Mouse (Mus musculus) liver, postnatal 0 days (tissue): ENCODE data around the gene Pcbp3. TPM values are rescaled to one million over a fixed set of nuclear protein-coding genes. Genes with fewer than 3 reads are reported as not detected.

ENCODE experiments used
- ATAC-seq: fragments of 200-750 bp; cut with Nextera tagmentation; 2 replicates; pipeline ENCODE4 v1.8.0; 2017; ENCODE audit warnings: mild to moderate bottlenecking, moderate library complexity
- DNase-seq: peaks from one replicate; pipeline ENCODE4 v3.0.0-alpha.2; 2016
- H3K27ac ChIP-seq: fragments of 300-500 bp; sonication (generic); 2 replicates; pipeline ENCODE4 v1.5.1; 2014; ENCODE audit warnings: antibody characterized with exemption, moderate library complexity, mild to moderate bottlenecking, low read depth
- H3K27me3 ChIP-seq: fragments of 300-500 bp; sonication (generic); 2 replicates; pipeline ENCODE4 v1.6.1; 2014; ENCODE audit warnings: low read length, control low read depth, mixed read lengths; ENCODE audit not compliant: insufficient read depth
- H3K36me3 ChIP-seq: fragments of 300-500 bp; sonication (generic); replicated peaks from 2 replicates; pipeline ENCODE4 v1.6.1; 2014; ENCODE audit warnings: mild to moderate bottlenecking, control low read depth, low read length, moderate library complexity, mixed read lengths; ENCODE audit not compliant: insufficient read depth
- H3K4me1 ChIP-seq: fragments of 300-500 bp; sonication (generic); 2 replicates; pipeline ENCODE4 v1.6.1; 2014; ENCODE audit warnings: antibody characterized with exemption, mild to moderate bottlenecking, control low read depth; ENCODE audit not compliant: insufficient read depth
- H3K4me2 ChIP-seq: fragments of 300-500 bp; sonication (generic); 2 replicates; pipeline ENCODE4 v1.6.1; 2014; ENCODE audit warnings: low read depth, mild to moderate bottlenecking, low read length, moderate library complexity, mixed read lengths
- H3K4me3 ChIP-seq: fragments of 300-500 bp; sonication (generic); 2 replicates; pipeline ENCODE4 v1.5.1; 2014; ENCODE audit warnings: low read depth, low read length
- H3K9ac ChIP-seq: fragments of 300-500 bp; sonication (generic); replicated peaks from 2 replicates; pipeline ENCODE4 v1.6.1; 2014; ENCODE audit warnings: mild to moderate bottlenecking, moderate library complexity
- H3K9me3 ChIP-seq: fragments of 300-500 bp; sonication (generic); 2 replicates; pipeline ENCODE4 v1.6.1; 2016; ENCODE audit warnings: mild to moderate bottlenecking, control low read depth, low read length, mixed read lengths
- CTCF ChIP-seq: sonication (generic); IDR thresholded peaks from 2 replicates; pipeline ENCODE4 v1.5.1; 2016; ENCODE audit warnings: antibody characterized with exemption, low read depth
- EP300 ChIP-seq: IDR thresholded peaks from 2 replicates; pipeline ENCODE4 v1.6.1; 2016; ENCODE audit warnings: antibody characterized with exemption, low read depth, mild to moderate bottlenecking
- WGBS: fragments of 180-500 bp; shearing (Covaris S2); extraction: QIAGEN DNeasy Blood & Tissue Kit; methylation state at CpG from one replicate; pipeline ENCODE4 v1.1.7; 2014; ENCODE audit not compliant: insufficient replicate concordance; 5-methylcytosine and 5-hydroxymethylcytosine counted together
- polyA plus RNA-seq: library from polyadenylated mRNA; unstranded; fragments of >200 nt; fragmentation: Nextera tagmentation; extraction: Ambion mirVana; gene quantifications from 2 replicates; pipeline ENCODE4 v1.2.1, GENCODE M21; 2015

Gene Pcbp3
- polyA plus RNA-seq, 1 experiment from 2014 or later: 2.9 TPM

DNA sequence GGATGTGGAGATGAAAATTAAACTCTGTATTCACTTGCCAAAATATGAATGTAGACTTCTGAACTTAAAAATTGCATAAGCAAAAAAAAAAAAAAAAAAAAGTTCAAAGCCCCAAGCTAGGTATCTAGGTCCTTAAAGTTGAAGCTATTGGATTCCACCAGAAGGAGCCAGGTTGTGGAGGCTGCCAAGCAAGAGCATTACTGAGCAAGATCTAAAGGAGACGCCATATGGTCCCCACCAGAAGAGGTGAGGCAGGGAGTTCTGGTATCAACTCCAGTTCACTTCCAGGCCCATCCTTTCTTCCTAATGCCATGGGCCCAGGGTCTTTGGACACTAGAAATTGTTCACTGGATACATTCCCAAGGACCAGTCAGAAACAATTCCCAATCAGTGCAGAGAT, 144.8 kb downstream of the Pcbp3 start:
- H3K4me2 ChIP-seq: no peak overlapping the region
- no peak for ATAC-seq
- H3K36me3 ChIP-seq: no peaks in the 10 kb centered on the region
- no peaks in the 10 kb centered on the region for H3K9me3 ChIP-seq
- WGBS: 76% methylated on average over 1 of the region's 1 CpGs
- no peaks in the 10 kb centered on the region for H3K27me3 ChIP-seq
- no peak overlapping the region for H3K4me3 ChIP-seq
- TF ChIP-seq CTCF: no peak
- TF ChIP-seq EP300: no peak
- no peak overlapping the region for H3K27ac ChIP-seq
- DNase-seq: no peak
- no peak overlapping the region for H3K9ac ChIP-seq
- H3K4me1 ChIP-seq: no peaks in the 10 kb centered on the region

DNA sequence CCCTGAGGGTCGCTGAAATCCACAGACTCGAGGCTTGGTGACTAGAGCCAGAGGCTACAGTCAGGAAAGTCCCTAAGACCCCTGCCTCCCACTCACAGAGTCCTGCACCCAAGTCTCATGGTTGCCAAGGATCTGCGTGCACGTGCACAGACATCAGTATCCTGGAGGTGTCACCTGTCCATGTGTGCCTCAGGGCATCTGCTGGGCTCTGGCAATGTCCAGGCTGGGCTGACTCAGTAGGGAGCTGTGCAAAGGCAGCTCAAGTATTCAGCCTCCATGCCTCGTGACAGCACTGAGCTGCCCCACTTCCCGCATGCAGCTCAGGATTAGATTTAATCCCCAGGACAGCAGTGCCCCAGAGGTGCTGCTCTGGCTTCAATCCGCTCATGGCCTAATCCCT, 145.3 kb downstream of the Pcbp3 start:
- no peak overlapping the region for H3K9ac ChIP-seq
- WGBS: 65% methylated on average over 7 of the region's 7 CpGs
- H3K27ac ChIP-seq: no peak overlapping the region
- H3K4me1 ChIP-seq: no peaks in the 10 kb centered on the region
- ATAC-seq (no peak), DNase-seq (no peak)
- no peaks in the 10 kb centered on the region for H3K27me3 ChIP-seq
- H3K9me3 ChIP-seq: no peaks in the 10 kb centered on the region
- no peak for TF ChIP-seq EP300
- TF ChIP-seq CTCF: no peak
- H3K4me2 ChIP-seq: no peak overlapping the region
- no peak overlapping the region for H3K4me3 ChIP-seq
- H3K36me3 ChIP-seq: no peaks in the 10 kb centered on the region

DNA sequence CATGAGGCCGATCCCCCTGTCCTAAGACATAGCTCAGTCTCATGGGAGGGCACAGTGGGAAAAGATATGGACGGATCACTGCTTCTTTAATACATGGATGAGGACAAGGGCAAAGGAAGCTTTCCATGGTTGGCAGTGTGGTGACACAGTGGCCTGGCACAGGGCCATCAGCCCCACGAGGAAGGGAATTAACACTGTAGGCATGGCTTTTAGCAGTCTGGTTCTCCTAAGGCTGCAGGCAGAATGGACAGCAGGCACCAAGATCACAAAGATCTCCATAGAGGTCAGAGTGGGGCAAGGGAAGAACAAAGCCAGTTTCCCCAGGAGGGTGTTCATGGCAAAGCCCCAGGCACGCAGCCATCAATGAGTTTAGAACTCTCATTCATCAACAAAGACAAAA, 146.2 kb downstream of the Pcbp3 start:
- Histone ChIP-seq H3K4me3 (no peak overlapping the region), H3K27me3 (no peaks in the 10 kb centered on the region), H3K9ac (no peak overlapping the region), H3K27ac (no peak overlapping the region), H3K4me2 (no peak overlapping the region), H3K36me3 (no peaks in the 10 kb centered on the region), H3K9me3 (no peaks in the 10 kb centered on the region), H3K4me1 (no peaks in the 10 kb centered on the region)
- DNase-seq (no peak), ATAC-seq (no peak)
- no peak for TF ChIP-seq CTCF
- no peak for TF ChIP-seq EP300
- 64% methylated on average over 4 of the region's 4 CpGs for WGBS

DNA sequence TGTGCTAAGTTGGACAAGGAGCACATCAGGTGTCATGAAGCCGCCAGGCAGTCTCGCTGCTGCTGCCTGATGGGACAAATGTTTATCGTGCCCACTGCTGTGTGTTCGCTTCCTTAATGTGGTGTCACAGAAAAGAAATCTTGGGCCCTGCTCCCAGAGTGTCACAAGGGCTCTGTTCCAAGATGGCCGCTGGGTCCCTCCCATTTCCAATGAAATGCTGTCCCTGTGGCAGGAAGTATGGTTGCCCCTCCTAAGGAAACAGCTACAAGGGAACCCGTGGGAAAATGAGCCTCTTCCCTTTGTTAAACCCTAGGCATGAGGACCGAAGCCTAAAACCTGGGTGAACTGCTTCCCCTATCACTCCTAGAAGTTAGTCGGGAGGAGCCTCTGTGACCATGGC, 146.9 kb downstream of the Pcbp3 start:
- TF ChIP-seq CTCF (no peak), EP300 (no peak)
- no peaks in the 10 kb centered on the region for H3K27me3 ChIP-seq
- no peak overlapping the region for H3K9ac ChIP-seq
- ATAC-seq: no peak
- 75% methylated on average over 8 of the region's 8 CpGs for WGBS
- H3K9me3 ChIP-seq: no peaks in the 10 kb centered on the region
- no peaks in the 10 kb centered on the region for H3K4me1 ChIP-seq
- no peak overlapping the region for H3K4me3 ChIP-seq
- H3K4me2 ChIP-seq: no peak overlapping the region
- no peaks in the 10 kb centered on the region for H3K36me3 ChIP-seq
- H3K27ac ChIP-seq: no peak overlapping the region
- no peak for DNase-seq

DNA sequence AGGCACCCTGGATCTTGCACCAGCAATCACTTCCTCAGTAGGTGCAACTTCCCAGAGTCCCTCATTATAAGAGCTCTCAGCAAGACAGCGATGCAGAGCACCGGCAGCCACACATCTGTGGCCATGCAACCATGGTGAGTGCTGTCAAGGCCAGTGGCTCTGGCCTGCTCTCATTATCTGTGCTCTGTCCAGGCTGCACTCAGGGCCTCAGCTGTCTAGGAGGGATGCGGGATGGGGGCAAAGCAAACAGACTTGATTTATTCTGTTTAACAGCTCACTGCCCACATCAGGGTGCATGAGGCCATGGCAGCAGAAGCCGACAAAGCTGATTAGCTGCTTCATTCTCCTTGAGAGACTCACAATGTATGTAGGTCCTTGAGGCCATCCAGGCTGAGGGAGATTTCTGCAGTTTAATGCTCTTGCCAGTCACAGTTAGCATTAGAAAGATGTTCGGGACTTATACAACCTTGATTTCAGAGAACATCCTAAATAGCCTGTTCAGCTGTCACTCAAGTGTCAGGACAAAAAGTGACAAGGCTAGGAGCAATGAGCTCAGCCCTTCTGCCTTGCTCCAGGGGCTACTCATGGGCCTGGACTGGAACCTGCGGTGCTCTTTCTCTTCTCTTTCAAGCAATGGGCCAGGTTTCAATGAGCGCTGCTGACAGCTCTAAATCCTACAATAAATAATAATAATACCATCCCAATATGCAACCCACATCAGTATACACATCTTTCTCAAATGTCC, 151.6 kb downstream of the Pcbp3 start:
- WGBS: 69% methylated on average over 7 of the region's 7 CpGs
- Histone ChIP-seq H3K27ac (no peak overlapping the region), H3K4me3 (no peak overlapping the region), H3K4me2 (no peak overlapping the region), H3K9ac (no peak overlapping the region), H3K9me3 (no peaks in the 10 kb centered on the region), H3K36me3 (no peaks in the 10 kb centered on the region), H3K27me3 (no peaks in the 10 kb centered on the region), H3K4me1 (no peaks in the 10 kb centered on the region)
- TF ChIP-seq CTCF: no peak
- TF ChIP-seq EP300: no peak
- ATAC-seq (no peak), DNase-seq (no peak)

DNA sequence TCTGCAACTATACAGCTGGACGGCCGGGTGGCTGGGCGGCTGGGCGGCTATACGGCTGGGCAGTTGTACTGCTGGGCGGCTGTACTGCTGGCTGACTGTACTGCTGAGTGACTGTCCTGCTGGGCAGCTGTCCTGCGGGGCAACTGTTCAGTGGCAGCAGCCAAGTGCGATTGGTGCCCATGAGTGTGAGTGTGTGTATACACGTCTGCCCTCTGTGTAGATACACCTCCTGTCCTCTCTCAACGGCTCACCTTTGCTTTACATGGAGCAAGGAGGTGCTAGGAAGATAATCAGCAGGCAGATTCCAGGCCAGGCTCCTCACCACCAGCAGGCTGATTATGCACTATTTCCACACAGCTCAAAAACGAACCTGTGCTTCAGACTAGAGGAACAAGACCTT, 152.2 kb downstream of the Pcbp3 start:
- DNase-seq: no peak

More for the DNA sequence above, 152.2 kb downstream of the Pcbp3 start:
- no peak overlapping the region for H3K4me2 ChIP-seq
- no peaks in the 10 kb centered on the region for H3K27me3 ChIP-seq
- H3K4me1 ChIP-seq: no peaks in the 10 kb centered on the region
- 79% methylated on average over 11 of the region's 11 CpGs for WGBS
- H3K4me3 ChIP-seq: no peak overlapping the region
- H3K9ac ChIP-seq: no peak overlapping the region
- TF ChIP-seq EP300 (no peak), CTCF (no peak)
- H3K36me3 ChIP-seq: no peaks in the 10 kb centered on the region
- no peak overlapping the region for H3K27ac ChIP-seq
- no peaks in the 10 kb centered on the region for H3K9me3 ChIP-seq
- ATAC-seq: no peak
